Mouse (Mus musculus): Measurements from ENCODE around the gene Ecsit. TPM values are rescaled to one million over a fixed set of nuclear protein-coding genes. Genes with fewer than 3 reads are reported as not detected.

The Ecsit gene
- polyA plus RNA-seq, 1 experiment from 2014 or later: 31.5 TPM

Small RNA genes within 50 kb of the gene (microRNA-seq; reads per million reads assigned to microRNA genes)
- gene Mir7084: not detected

Other genes starting within 250 kb of the Ecsit start
- gene Angptl8, start 249.9 kb downstream of the Ecsit start, polyA plus RNA-seq (2014; fragmentation: Nextera tagmentation; extraction: Ambion mirVana): 0.19 and 0.22 TPM in 2 replicates
- gene Dock6, start 232.8 kb downstream of the Ecsit start, polyA plus RNA-seq (2014; fragmentation: Nextera tagmentation; extraction: Ambion mirVana): 15.1 and 15.9 TPM in 2 replicates
- gene Rab3d, start 167.2 kb downstream of the Ecsit start, polyA plus RNA-seq (2014; fragmentation: Nextera tagmentation; extraction: Ambion mirVana): 7.8 and 9.1 TPM in 2 replicates
- gene Ccdc159, start 158.0 kb downstream of the Ecsit start, polyA plus RNA-seq (2014; fragmentation: Nextera tagmentation; extraction: Ambion mirVana): 2.4 and 3.4 TPM in 2 replicates
- gene Tmem205, start 157.9 kb downstream of the Ecsit start, polyA plus RNA-seq (2014; fragmentation: Nextera tagmentation; extraction: Ambion mirVana): 30.6 and 35.7 TPM in 2 replicates
- 19.1 and 22.2 TPM in 2 replicates for gene Plppr2, start 148.4 kb downstream of the Ecsit start, polyA plus RNA-seq (2014; fragmentation: Nextera tagmentation; extraction: Ambion mirVana)
- gene Swsap1, start 129.7 kb downstream of the Ecsit start, polyA plus RNA-seq (2014; fragmentation: Nextera tagmentation; extraction: Ambion mirVana): 20.3 and 22.3 TPM in 2 replicates
- 3.4 and 5.2 TPM in 2 replicates for gene Epor, start 121.9 kb downstream of the Ecsit start, polyA plus RNA-seq (2014; fragmentation: Nextera tagmentation; extraction: Ambion mirVana)
- 0.97 and 2.2 TPM in 2 replicates for gene Rgl3, start 96.0 kb downstream of the Ecsit start, polyA plus RNA-seq (2014; fragmentation: Nextera tagmentation; extraction: Ambion mirVana)
- gene Ccdc151, start 82.8 kb downstream of the Ecsit start, polyA plus RNA-seq (2014; fragmentation: Nextera tagmentation; extraction: Ambion mirVana): 4.7 and 6.3 TPM in 2 replicates
- gene Prkcsh, start 82.6 kb downstream of the Ecsit start, polyA plus RNA-seq (2014; fragmentation: Nextera tagmentation; extraction: Ambion mirVana): 85.5 and 86.9 TPM in 2 replicates
- gene Elavl3, start 33.4 kb downstream of the Ecsit start, polyA plus RNA-seq (2014; fragmentation: Nextera tagmentation; extraction: Ambion mirVana): 49.8 and 53.9 TPM in 2 replicates
- not detected in 2 replicates for gene Gm49318, start 14.2 kb downstream of the Ecsit start, polyA plus RNA-seq (2014; fragmentation: Nextera tagmentation; extraction: Ambion mirVana)
- gene Zfp653, start 14.1 kb downstream of the Ecsit start, polyA plus RNA-seq (2014; fragmentation: Nextera tagmentation; extraction: Ambion mirVana): 7.6 and 7.9 TPM in 2 replicates
- 1.3 and 1.6 TPM in 2 replicates for gene Cnn1, start 13.8 kb upstream of the Ecsit start, polyA plus RNA-seq (2014; fragmentation: Nextera tagmentation; extraction: Ambion mirVana)
- gene Elof1, start 31.7 kb upstream of the Ecsit start, polyA plus RNA-seq (2014; fragmentation: Nextera tagmentation; extraction: Ambion mirVana): 208 and 225 TPM in 2 replicates
- gene Acp5, start 50.3 kb upstream of the Ecsit start, polyA plus RNA-seq (2014; fragmentation: Nextera tagmentation; extraction: Ambion mirVana): 15.4 and 19.7 TPM in 2 replicates
- 63.9 and 66.6 TPM in 2 replicates for gene Pigyl, start 71.4 kb upstream of the Ecsit start, polyA plus RNA-seq (2014; fragmentation: Nextera tagmentation; extraction: Ambion mirVana)
- gene Zfp872, start 102.7 kb upstream of the Ecsit start, polyA plus RNA-seq (2014; fragmentation: Nextera tagmentation; extraction: Ambion mirVana): 0.17 and 0.23 TPM in 2 replicates
- gene Zfp809, start 140.3 kb upstream of the Ecsit start, polyA plus RNA-seq (2014; fragmentation: Nextera tagmentation; extraction: Ambion mirVana): 11.3 and 11.8 TPM in 2 replicates
- gene Zfp599, start 174.5 kb upstream of the Ecsit start, polyA plus RNA-seq (2014; fragmentation: Nextera tagmentation; extraction: Ambion mirVana): 6.7 TPM in 2 replicates
- 25.9 and 27.4 TPM in 2 replicates for gene Zfp810, start 222.2 kb upstream of the Ecsit start, polyA plus RNA-seq (2014; fragmentation: Nextera tagmentation; extraction: Ambion mirVana)